In genomic region chr1:88839977-88840628, GRCm38 (mm10) we compare ENCODE assay signal across 10 mouse cellular contexts.
DNase-seq lines count a peak whose midpoint lies in the region; ATAC-seq lines count a peak whose summit lies in the region.
"Had no signal": no experiment of that assay in that cellular context is flagged by ENCODE, and none has a peak within 500 bp of the region (broad histone marks: within the 10 kb centered on the region; RNA-seq: fewer than 3 reads in every experiment).

No protein-coding gene starts in this region.

- H3K27me3 ChIP-seq in intestine, embryonic 14.5 days (replicated peaks; ENCODE audit: control insufficient read depth, insufficient read depth, low read length): no peaks in the 10 kb centered on the region
- no peaks in the 10 kb centered on the region for H3K27me3 ChIP-seq in intestine, embryonic 16.5 days (replicated peaks; ENCODE audit: control insufficient read depth, insufficient read depth, low read length)
- no peaks in the 10 kb centered on the region for H3K27me3 ChIP-seq in embryonic facial prominence, embryonic 11.5 days (ENCODE audit: control insufficient read depth, insufficient read depth, low read length)
- H3K27me3 ChIP-seq in neural tube, embryonic 13.5 days: no peaks in the 10 kb centered on the region
- H3K27me3 ChIP-seq: limb, embryonic 13.5 days had no signal

- 46% methylated on average over 9 of the region's 9 CpGs for WGBS in intestine, embryonic 14.5 days
- 53% methylated on average over 9 of the region's 9 CpGs for WGBS in intestine, embryonic 16.5 days
- WGBS in embryonic facial prominence, embryonic 11.5 days: 23% methylated on average over 9 of the region's 9 CpGs
- WGBS in neural tube, embryonic 13.5 days: 12% methylated on average over 9 of the region's 9 CpGs

- 0 out of 2 replicates have a peak overlapping the region, but pooled peaks have one; percentile 2 for H3K27ac ChIP-seq in intestine, embryonic 14.5 days (ENCODE audit: low read depth)
- H3K27ac ChIP-seq in intestine, embryonic 16.5 days (ENCODE audit: low read length): no peak overlapping the region
- H3K27ac ChIP-seq in embryonic facial prominence, embryonic 11.5 days (replicated peaks; ENCODE audit: low read depth, low read length): peak overlapping the region; percentile 38; the same call in 1 of the 2 replicates
- peak overlapping the region; percentile 90 for H3K27ac ChIP-seq in neural tube, embryonic 13.5 days (replicated peaks)
- H3K27ac ChIP-seq: heart, adult 2 months; limb, embryonic 13.5 days had no signal

- peaks cover 9% of the 10 kb centered on the region; the same call in 1 of the 2 replicates for H3K4me1 ChIP-seq in intestine, embryonic 14.5 days (replicated peaks; ENCODE audit: control insufficient read depth, insufficient read depth, low read length)
- H3K4me1 ChIP-seq in intestine, embryonic 16.5 days (ENCODE audit: control insufficient read depth, insufficient read depth, low read length): no peaks in the 10 kb centered on the region; the same call in 1 of the 2 replicates
- H3K4me1 ChIP-seq in embryonic facial prominence, embryonic 11.5 days (ENCODE audit: control insufficient read depth, insufficient read depth, low read length): no peaks in the 10 kb centered on the region
- H3K4me1 ChIP-seq in neural tube, embryonic 13.5 days (replicated peaks): peaks cover 41% of the 10 kb centered on the region

- H3K36me3 ChIP-seq in intestine, embryonic 14.5 days (ENCODE audit: control insufficient read depth, insufficient read depth, low read length): no peaks in the 10 kb centered on the region
- no peaks in the 10 kb centered on the region for H3K36me3 ChIP-seq in intestine, embryonic 16.5 days (ENCODE audit: control insufficient read depth, insufficient read depth, low read length)
- H3K36me3 ChIP-seq in embryonic facial prominence, embryonic 11.5 days (replicated peaks; ENCODE audit: control insufficient read depth, insufficient read depth, low read depth, low read length): no peaks in the 10 kb centered on the region
- no peaks in the 10 kb centered on the region for H3K36me3 ChIP-seq in neural tube, embryonic 13.5 days
- H3K36me3 ChIP-seq: limb, embryonic 13.5 days had no signal

- no peaks in the 10 kb centered on the region for H3K9me3 ChIP-seq in intestine, embryonic 14.5 days (ENCODE audit: control insufficient read depth, low read length)
- no peaks in the 10 kb centered on the region for H3K9me3 ChIP-seq in intestine, embryonic 16.5 days (ENCODE audit: control insufficient read depth, low read length)
- H3K9me3 ChIP-seq in embryonic facial prominence, embryonic 11.5 days (replicated peaks; ENCODE audit: control insufficient read depth, low read length): no peaks in the 10 kb centered on the region
- H3K9me3 ChIP-seq in neural tube, embryonic 13.5 days: no peaks in the 10 kb centered on the region

- no peak for ATAC-seq in intestine, embryonic 14.5 days (replicated peaks; ENCODE audit: low FRiP score, low TSS enrichment, low read depth)
- no peak for ATAC-seq in intestine, embryonic 16.5 days
- peak; percentile 85 for ATAC-seq in embryonic facial prominence, embryonic 11.5 days (replicated peaks; ENCODE audit: insufficient number of reproducible peaks, low FRiP score, low TSS enrichment, low read depth)
- peak; percentile 78 for ATAC-seq in neural tube, embryonic 13.5 days (ENCODE audit: low read depth)
- no peak for ATAC-seq in megakaryocyte, adult 5-6 weeks (ENCODE audit: poor library complexity, severe bottlenecking)

- no peak overlapping the region for H3K4me2 ChIP-seq in intestine, embryonic 14.5 days (ENCODE audit: low read length)
- no peak overlapping the region for H3K4me2 ChIP-seq in intestine, embryonic 16.5 days (ENCODE audit: low read depth, low read length)
- no peak overlapping the region for H3K4me2 ChIP-seq in embryonic facial prominence, embryonic 11.5 days (ENCODE audit: low read depth, low read length)
- no peak overlapping the region for H3K4me2 ChIP-seq in neural tube, embryonic 13.5 days
- H3K4me2 ChIP-seq: limb, embryonic 13.5 days had no signal

- H3K4me3 ChIP-seq in intestine, embryonic 14.5 days (ENCODE audit: low read depth, low read length): no peak overlapping the region
- H3K4me3 ChIP-seq in intestine, embryonic 16.5 days (ENCODE audit: low read length): no peak overlapping the region
- no peak overlapping the region for H3K4me3 ChIP-seq in embryonic facial prominence, embryonic 11.5 days (ENCODE audit: low read depth, low read length)
- no peak overlapping the region for H3K4me3 ChIP-seq in neural tube, embryonic 13.5 days
- H3K4me3 ChIP-seq: heart, adult 2 months; limb, embryonic 13.5 days had no signal

- no peak overlapping the region for H3K9ac ChIP-seq in intestine, embryonic 14.5 days (ENCODE audit: low read length)
- H3K9ac ChIP-seq in intestine, embryonic 16.5 days (ENCODE audit: low read depth, low read length): no peak overlapping the region
- H3K9ac ChIP-seq in embryonic facial prominence, embryonic 11.5 days (replicated peaks; ENCODE audit: low read length): no peak overlapping the region
- H3K9ac ChIP-seq in neural tube, embryonic 13.5 days: 0 out of 2 replicates have a peak overlapping the region, but pooled peaks have one; percentile 1
- H3K9ac ChIP-seq: limb, embryonic 13.5 days had no signal

- no peak for DNase-seq in intestine, embryonic 14.5 days (ENCODE audit: low spot score)
- DNase-seq in embryonic facial prominence, embryonic 11.5 days (ENCODE audit: low spot score): peak; percentile 50
- DNase-seq in layer of hippocampus, adult 8-10 months (ENCODE audit: low spot score in 2 of 2): peak; percentile 24 to 46
- DNase-seq in urinary bladder, postnatal 14 days (ENCODE audit: low spot score): no peak
- no peak for DNase-seq in lung, postnatal 10 days
- DNase-seq: heart, adult 2 months had no signal

Comparison
In these comparisons a context has a peak if more than half of its experiments do, and no peak if none do; other contexts are left out.
1. ATAC-seq: peak in embryonic facial prominence, embryonic 11.5 days (single experiment) and neural tube, embryonic 13.5 days (single experiment); none in intestine, embryonic 14.5 days (single experiment), intestine, embryonic 16.5 days (single experiment) and megakaryocyte, adult 5-6 weeks (single experiment).
2. DNase-seq: peak in embryonic facial prominence, embryonic 11.5 days (single experiment) and layer of hippocampus, adult 8-10 months (2 of 2); none in intestine, embryonic 14.5 days (single experiment), urinary bladder, postnatal 14 days (single experiment) and lung, postnatal 10 days (single experiment).